Mouse (Mus musculus): ENCODE measurements at regions not wholly inside any gene's neighbourhood (a gene's known extent, or its start where the extent isn't known, plus 50 kb on each side); places are given as distances from the start of the nearest gene placed in this dataset.

DNA sequence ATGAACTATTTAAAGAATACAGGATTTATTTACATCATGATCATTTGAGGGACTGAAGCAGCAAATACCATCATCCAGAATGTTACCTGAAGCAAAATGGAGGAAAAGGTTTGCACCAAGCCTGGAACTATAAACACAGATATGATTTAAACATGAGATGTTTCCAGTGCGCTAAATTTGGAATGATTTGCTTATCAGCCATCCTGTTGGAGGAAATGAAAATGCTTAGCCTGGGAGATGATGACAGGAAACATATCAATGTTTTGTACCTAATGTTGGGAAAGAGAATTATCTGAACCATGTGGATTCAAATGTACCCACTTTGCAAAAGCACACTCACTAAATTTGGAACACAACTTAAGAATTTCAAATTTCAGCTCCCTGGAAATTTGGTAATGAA, 149.3 kb downstream of the Adgra3 start:
- CTCF ChIA-PET, result no interaction called here

DNA sequence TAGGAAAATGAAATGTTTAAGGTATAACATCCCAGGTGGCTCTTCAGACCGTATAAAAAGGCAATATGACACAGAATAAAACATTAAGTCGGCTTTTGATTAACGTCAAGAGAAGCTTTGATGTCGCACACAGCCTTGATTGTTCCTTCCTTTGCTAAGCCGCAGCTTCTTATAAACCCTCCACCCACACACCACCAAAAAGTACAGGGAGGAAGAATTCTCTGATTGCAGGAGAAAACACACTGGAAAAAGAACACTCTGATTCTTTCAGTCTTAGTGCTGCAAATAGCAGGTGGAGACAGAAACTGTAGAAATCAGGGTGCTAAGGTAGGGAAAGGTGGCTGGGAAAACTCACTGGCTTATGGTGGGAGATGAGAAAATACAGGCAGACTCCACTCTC, 162.7 kb downstream of the Adgra3 start:
- CTCF ChIA-PET, result no interaction called here

DNA sequence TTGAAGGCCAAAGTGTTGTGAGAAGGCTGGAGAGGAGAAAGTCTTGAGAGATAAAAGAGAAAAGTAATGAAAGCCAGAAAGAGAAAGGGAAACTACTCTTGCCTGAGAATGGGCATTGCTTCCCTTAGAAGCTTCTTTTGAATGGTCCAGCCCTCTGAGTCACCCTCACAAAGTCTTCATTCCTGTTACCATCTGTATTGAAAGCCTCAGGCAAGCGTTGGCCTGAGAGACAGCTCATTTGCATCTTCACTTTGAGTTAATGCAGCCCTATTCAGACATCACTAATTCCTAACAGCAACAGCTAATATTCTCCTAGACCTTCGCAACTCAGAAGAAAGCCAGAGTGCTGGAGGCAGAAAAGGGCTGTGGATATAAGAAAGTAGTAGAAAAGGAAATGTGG, 178.4 kb downstream of the Adgra3 start:
- CTCF ChIA-PET, result no interaction called here

DNA sequence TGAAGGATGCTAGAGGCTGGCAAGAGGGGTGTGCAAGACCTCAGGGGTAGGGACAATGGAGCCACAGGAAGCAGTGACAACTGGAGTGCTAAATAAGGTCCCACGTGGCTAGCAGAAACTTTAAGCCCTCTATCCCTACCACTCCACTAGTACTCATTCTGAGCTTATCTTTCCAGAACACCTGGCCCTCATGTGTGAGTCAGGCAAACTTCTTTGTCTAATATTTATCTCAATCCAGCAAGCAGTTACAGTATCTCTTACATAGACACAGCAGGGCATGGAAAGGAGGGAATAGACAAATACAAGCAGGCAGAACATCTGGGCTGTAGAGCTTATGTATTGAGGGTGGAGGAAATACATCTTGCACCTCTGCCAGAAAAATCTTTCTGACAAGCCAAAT, 182.6 kb downstream of the Adgra3 start:
- CTCF ChIA-PET, result no interaction called here

DNA sequence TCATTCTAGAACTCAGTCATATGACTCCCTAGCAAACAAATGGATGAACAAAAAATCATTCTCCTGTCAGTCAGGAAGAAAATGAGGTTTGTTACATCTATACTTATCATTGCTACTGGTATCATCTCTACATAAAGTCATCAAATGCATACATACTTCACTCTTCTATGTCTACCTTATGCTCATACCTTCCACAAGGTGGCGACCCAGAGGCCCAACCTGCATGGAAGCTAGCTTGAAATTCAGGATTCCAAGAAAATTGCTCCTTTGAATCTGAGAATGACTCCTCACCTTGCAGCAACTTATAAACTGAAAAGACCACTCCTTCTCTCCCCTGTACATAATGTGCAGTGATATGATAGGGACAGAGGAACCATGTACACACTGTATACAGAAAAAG, 201.6 kb downstream of the Adgra3 start:
- CTCF ChIA-PET, result no interaction called here

DNA sequence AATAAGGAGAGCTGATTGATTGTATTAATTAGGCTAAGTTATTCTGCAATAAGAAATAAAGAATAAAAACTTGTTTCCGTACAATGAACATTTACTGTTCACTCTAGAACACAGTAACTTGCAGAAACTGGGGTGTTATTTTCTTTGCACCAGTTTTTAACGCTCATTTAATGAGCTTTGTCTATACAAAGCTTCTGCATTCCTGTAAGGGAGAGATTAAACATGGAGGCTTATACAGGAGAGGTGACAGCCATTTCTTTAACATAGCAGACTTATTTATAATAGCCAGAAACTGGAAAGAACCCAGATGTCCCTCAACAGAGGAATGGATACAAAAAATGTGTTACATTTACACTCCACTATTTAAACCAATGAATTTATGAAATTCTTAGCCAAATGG, 202.8 kb downstream of the Adgra3 start:
- CTCF ChIA-PET, result no interaction called here

DNA sequence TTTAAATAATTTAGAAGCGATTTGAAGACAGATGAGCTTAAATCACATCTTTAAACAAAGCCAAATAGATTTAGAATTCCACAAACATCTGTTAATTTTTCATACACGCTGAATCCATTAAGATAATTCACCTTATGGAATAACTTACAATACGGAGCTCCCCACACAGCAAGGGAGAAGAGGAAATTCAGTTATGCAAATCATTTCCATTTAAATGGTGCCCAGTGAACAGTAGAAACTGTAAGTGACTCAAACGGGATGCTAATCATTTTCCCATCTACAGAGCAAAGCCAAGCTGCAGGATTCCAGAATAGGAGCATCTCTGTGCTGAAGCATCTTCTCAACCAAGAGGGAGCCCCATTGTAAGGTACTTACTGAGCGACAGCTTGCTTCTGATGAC, 210.1 kb downstream of the Adgra3 start:
- CTCF ChIA-PET, result no interaction called here

DNA sequence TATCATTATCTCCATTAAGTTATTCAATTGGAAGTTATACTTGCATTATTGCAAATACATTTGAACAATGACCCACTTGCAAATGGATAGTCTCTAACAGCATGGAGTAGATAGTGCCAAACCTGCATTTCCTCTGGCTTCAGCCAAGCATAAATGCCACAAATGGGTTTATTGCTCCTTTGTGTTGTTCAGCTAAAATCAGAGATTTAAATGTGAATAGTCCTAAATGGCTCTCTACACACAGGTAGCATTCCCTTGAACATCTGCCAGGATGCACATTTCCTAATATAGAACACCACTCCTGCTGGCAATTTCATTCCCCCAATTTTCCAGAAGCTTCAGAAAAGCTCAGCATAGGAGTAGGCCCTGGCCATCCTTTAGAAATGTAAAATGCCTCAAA, 210.6 kb downstream of the Adgra3 start:
- CTCF ChIA-PET, result no interaction called here

DNA sequence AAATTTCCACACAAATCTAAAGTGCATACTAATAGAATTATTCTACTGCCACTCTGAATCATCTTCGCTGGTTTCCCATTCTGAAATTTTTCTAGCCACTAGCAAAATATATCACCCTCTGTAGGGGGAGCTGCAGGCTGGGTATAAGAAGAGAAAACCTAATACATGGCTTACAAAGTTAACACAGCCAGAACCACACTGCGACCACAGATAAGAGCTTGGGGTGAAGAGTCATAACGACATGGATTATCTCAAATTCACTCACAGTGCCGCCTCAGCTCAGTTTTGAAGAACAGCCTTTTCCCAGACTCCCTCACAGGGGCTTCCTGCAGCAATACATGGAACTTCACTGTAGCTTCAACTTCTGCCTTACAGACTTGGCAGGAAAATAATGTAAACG, 240.0 kb downstream of the Adgra3 start:
- CTCF ChIA-PET, result no interaction called here

DNA sequence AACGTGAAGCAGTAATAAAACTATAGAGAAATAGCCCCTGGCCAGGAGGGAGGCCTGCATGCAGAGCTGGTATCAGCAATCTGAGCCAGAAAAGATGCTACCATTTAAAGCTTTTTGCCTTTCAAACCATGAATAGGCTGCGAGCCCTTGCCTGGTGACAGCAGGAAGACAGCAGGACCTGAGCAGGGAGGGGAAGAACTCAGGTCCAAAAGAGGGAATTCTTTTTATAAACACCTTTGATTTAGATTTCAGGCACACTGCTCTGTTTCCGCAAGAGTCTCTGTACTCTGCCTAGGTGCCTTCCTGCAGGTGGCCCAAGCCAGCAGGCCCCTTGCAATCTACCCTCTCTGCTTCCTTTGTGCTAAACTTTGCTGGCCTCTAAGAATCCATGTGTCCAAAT, 242.1 kb downstream of the Adgra3 start:
- CTCF ChIA-PET, result no interaction called here

DNA sequence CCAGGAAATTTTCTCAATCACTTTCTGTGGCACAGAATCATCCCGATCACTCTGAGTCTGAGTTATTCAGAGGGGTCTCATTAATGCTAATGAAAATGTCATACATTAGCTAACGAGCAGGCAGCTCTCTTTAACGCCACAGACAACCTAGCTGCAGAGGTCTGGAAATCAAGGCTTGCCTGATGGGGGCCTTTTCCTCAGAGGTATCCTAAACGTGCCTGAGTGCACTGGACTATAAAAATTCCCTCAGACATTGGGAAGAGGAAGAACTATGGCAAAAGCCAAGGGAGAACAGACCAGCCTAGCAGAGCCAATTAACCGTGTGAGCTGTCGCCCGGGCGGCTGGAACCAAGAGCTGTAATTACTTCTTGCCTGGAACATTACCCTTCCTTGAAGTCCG, 245.5 kb downstream of the Adgra3 start:
- CTCF ChIA-PET, result no interaction called here

DNA sequence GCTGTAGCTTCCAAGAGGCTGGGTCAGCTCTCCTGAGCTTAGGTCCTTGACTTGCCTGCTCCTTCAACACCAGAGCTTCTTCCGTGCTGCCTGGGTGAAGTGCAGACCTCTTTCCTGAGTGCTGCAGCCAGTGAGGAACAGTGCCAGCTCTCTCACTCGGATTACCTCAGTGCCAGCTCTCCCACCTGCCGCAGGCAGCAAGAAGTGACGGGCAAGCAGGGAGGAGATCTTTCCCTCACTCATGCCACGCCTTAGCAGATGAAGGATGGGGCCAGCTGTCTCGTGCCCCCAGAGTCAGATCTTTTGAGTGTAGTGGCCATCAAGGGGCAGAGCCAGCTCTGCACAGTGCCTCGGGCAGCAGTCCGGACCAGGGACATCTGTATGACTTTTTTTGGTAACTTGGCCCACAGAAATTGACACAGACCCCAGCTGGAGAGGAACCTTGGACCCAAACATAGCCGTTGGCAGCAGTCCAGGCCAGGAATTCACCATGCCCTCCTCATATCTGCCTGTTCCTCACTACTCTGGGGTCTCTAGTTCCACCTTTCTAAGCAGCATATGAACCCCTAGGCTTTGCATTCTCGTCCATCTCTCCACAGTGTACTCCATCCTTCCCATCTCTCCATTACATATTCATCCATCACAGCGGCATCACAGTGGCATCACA, 263.9 kb upstream of the Kcnip4 start:
- CTCF ChIA-PET, result no interaction called here

DNA sequence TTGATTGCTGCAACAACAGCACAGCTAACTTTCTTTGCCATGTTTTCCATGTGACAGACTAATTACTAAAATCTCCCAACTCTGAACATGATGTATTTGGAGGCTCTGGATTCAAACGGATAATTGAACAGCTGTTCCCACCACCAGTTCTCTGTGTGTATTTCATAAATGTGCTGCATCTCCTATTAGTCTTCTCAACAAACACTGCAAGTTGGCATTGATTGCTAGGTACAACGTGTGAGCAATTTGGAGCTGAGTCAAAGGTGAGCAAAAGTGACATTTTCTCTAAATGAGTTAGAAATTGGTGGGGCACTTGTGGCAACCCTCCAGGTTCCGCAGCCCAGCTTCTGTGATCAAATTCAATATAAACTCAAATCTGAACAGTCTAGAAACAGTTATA, 259.0 kb upstream of the Kcnip4 start:
- CTCF ChIA-PET, result no interaction called here

DNA sequence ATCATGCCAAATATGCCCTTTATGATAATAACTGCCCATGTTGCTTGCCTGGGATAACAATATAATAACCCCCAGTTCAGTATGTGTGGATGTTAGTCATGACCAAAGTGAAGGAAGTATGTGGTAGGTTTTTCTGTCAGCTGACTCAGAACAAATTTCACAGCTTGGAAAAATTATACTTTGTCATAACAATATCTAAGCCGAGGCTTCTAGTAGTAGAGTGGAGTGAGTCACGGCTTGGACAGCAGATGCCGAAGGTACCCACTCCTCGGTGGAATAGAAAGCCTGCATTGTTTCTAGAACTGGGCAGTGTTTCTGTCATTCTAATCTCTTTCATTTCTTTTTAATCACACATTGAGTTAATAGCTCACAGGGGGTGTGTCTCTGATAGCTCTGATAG, 236.3 kb upstream of the Kcnip4 start:
- CTCF ChIA-PET, result no interaction called here

DNA sequence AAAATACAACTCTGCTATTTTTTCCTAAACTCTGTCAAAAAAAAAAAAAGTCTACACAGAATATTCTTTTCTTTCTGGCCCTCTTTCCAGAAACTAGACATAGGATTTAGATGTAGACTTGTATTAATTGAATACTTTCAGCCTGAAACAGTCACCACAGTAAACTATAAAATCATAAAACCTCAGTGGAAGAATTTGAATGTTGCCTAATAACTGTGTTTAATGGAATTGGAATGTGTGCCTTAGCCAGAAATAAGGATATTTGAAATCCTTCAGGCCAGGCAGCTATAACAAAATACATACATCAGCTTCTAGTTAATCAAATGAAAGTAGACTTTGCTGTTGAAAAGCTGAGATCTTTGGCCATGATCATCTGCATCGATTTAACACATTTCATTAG, 230.8 kb upstream of the Kcnip4 start:
- CTCF ChIA-PET, result no interaction called here

DNA sequence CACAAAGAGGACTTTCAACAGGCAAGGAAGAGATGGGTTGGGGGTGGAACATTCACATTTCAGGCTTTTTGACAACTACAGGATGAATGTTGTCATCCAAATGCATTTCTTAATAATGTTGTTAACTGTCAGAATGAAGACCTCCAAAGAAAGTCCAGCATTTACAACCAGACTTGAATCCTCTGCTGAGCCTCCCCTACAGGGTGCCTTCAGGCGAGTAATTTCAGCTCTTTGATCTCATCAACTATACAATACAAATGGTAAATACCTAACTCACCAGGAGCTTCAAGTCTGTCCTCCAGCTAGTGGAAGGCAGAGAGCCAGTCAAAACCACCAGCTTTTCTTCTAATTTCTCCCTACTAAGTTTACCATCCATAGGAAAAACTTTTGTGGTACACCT, 187.9 kb upstream of the Kcnip4 start:
- CTCF ChIA-PET, result no interaction called here

DNA sequence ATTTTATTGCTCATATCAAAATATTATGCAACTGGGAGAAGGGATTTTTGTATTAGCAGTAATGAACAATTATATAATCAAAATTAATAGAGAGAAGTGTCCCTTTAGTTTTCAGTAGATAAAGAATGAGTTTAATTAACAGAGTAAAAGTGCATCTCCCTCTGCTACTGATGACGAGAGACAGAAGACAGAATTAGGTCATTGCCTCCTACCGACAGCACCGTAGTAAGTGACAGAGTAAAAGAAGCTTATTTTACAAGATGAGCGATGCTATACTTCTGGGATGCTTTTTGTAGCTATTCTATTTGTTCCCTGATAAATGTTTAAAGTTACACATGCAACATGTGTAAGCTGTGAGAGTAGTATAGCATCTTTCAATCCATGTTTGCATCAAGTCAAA, 157.4 kb upstream of the Kcnip4 start:
- CTCF ChIA-PET, result no interaction called here

DNA sequence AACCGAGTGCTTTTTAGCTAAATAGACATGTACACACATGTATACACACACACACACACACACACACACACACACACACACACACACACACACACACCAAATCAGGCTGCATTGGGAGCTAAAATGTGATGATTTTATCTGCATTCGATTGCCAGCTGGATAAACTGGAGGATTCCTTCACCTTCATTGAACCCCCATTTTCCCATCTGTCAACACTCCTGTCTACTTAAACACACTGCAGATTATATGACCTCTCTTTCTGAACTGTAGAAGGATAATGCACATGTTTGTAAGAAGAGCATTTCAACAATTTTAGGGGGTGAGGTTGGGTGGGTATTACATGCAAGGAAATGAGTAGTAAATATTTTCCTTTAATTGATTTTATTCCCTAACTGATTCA, 156.8 kb upstream of the Kcnip4 start:
- CTCF ChIA-PET, result no interaction called here

DNA sequence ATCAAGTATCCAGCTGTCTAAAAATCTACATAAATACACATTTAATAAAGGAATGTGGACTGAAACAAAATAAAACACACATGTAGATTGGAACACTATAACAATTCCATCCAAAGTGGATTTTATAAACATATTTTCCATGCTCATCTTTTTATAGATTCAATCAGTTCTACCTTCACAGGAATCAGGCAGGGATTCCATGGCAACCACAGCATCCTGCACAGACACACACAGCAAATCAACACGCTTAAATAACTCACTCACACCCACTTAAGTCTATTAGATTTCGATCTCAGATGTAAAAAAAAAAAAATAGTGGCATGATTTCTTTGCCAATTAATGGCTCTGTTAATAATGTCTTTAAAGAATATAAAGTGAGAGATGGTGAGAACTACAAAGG, 151.2 kb upstream of the Kcnip4 start:
- CTCF ChIA-PET, result no interaction called here

DNA sequence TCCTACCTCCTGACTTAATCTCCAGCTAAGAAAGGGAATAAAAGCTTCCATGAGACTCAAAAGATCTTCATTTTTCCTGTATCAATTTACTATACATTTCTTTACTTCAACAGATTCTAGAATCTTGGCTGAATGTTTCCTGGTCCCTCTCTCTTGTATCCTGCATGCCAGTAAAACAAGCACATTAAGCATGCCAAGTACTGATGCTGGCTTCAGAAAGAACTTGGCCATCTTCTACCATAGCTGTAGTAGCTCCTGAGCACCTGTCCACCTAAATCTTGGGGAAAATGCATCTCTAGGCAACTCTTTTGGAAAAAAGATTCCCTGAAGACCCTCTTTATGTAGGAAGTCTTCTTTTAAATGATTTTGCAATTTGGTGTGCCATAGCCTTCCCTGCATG, 140.5 kb upstream of the Kcnip4 start:
- CTCF ChIA-PET, result no interaction called here

DNA sequence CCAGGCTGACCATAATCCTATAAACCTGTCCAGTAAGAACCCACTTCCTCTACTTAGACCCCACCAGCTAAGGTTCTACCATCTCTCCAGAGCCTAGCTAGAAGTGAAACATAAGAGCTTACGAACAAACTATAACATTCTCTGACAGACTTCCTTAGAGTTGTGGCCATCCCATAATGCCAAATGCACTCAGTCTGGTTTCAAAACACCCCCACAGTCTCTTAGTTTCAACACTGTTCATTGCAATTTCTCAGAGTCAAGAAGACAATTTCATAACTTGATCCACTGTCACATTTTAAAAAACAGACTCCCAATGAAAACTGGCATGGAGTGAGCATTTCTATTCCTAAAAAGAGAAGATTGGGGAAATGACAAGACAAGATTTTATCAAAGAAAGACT, 139.2 kb upstream of the Kcnip4 start:
- CTCF ChIA-PET, result no interaction called here

DNA sequence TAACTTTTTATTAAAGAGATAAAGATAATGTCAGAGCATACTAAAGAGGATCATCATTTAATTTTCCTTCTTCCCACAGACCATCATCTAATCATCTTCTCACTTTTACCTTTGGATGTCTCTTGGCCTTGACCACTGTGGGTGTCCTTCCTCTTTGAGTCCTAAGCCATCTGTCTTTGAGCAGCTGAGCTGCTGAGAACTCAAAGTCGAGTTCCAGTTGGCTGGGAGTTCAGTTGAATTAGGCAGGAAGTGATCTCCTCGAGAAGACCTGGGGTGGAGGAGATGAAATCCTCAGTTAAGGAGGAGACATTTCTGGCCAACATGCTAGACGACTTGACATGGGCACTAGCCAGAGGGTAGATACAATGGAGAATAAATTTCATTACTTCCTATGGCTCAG, 137.4 kb upstream of the Kcnip4 start:
- CTCF ChIA-PET, result no interaction called here

DNA sequence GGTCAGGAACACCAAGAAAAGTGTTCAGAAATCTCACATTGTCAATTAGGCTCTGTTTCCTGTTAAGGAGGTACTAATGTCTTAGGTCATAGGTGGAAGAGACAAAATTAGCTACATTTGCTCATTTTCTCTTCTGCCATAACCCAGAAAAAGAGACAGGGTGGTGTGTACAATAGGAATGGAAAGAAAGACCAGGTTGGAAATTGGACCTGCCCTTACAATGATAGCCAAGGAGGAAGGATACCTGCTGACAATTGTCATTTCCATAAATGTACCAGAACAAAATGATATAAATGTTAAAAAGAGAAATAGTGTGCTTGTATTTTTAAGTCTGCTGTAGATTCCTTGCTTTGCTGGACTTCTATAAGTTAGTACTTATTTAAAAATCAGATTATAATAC, 135.9 kb upstream of the Kcnip4 start:
- CTCF ChIA-PET, result interaction anchor here (0.5 kb wide), 1 partner anchor 414 kb away, joined by 3 read pairs; no protein-coding TSS in a partner anchor

DNA sequence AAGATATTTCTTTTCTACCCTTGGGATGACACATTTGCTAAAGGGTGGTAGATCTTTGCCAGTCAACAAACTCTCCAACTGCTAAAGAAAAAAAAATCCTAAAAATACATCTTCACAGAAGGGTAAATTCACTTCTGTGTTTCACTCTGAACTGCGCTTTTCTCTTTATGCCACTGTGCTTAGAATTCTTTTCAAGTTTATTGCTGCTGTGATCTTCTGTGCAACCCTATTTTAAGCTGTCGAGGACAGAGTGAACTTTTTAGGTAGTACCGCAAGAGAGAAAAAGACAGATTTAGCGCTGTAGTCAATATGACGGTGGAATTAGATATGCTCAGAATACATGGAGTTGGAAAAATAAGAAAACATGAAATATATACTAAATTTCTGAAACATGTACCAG, 126.2 kb upstream of the Kcnip4 start:
- CTCF ChIA-PET, result no interaction called here

DNA sequence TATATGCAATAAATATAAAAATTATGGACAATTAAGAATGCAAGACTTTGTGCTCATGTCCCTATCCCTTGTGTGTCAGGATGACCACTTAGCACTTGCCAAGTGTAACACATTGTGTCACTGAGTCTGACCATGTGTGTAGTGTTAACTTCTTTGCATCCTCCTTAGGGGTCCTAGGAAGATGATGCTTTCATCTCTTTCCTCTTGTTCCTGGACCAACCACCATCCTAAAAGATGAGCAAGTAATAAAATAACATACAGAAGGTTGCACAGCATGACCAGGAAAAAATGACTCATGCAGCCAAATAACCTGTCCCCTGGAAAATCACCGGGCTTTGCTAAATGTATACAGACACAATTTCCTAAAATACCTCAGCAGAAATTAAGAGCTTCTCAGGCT, 121.1 kb upstream of the Kcnip4 start:
- CTCF ChIA-PET, result interaction anchor here (0.6 kb wide), 1 partner anchor 239 kb away, joined by 11 read pairs; no protein-coding TSS in a partner anchor
